Mouse (Mus musculus): ENCODE results near the gene Sept4.

Sept4 gene

GRCm38 (mm10) chr11:87597061-87597460, 28.4 kb downstream of the Sept4 start:
- in situ Hi-C loops (cut with MboI, MseI): no loop called here

- in situ Hi-C loops (cut with MboI, MseI): loop anchor here in 1 of 2 experiments (5.0 kb wide), 1 partner anchor 173 kb away; no protein-coding TSS in a partner anchor
These were observed 30.8 kb downstream of the Sept4 start for GRCm38 (mm10) chr11:87599395-87600089.

GRCm38 (mm10) chr11:87600322-87600853, 31.7 kb downstream of the Sept4 start:
- in situ Hi-C loops (cut with MboI, MseI): loop anchor here in 1 of 2 experiments (5.0 kb wide), 1 partner anchor 172 kb away; no protein-coding TSS in a partner anchor

- in situ Hi-C loops (cut with MboI, MseI): loop anchor here in 1 of 2 experiments (5.0 kb wide), 1 partner anchor 170 kb away; no protein-coding TSS in a partner anchor
These were observed 33.5 kb downstream of the Sept4 start for GRCm38 (mm10) chr11:87602234-87602633.

- in situ Hi-C loops (cut with MboI, MseI): loop anchor here in 1 of 2 experiments (5.0 kb wide), 1 partner anchor 169 kb away; no protein-coding TSS in a partner anchor
These were observed 34.9 kb downstream of the Sept4 start for GRCm38 (mm10) chr11:87603571-87603970.

- in situ Hi-C loops (cut with MboI, MseI): no loop called here
These were observed 40.6 kb downstream of the Sept4 start for GRCm38 (mm10) chr11:87609264-87609663.

GRCm38 (mm10) chr11:87611547-87611946, 42.8 kb downstream of the Sept4 start:
- in situ Hi-C loops (cut with MboI, MseI): no loop called here

- in situ Hi-C loops (cut with MboI, MseI): no loop called here
These were observed 45.3 kb downstream of the Sept4 start for GRCm38 (mm10) chr11:87613972-87614371.

- in situ Hi-C loops (cut with MboI, MseI): no loop called here
These were observed 46.8 kb downstream of the Sept4 start for GRCm38 (mm10) chr11:87615551-87615950.

GRCm38 (mm10) chr11:87615952-87616351, 47.2 kb downstream of the Sept4 start:
- in situ Hi-C loops (cut with MboI, MseI): no loop called here

- in situ Hi-C loops (cut with MboI, MseI): no loop called here
These were observed 48.2 kb downstream of the Sept4 start, which contains the start of gene Hsf5 for GRCm38 (mm10) chr11:87616790-87617474. Gene Hsf5 (plus strand): TSS chr11:87617164.

GRCm38 (mm10) chr11:87617606-87618005, 48.9 kb downstream of the Sept4 start:
- in situ Hi-C loops (cut with MboI, MseI): no loop called here

GRCm38 (mm10) chr11:87623160-87623559, 54.5 kb downstream of the Sept4 start:
- in situ Hi-C loops (cut with MboI, MseI): no loop called here

GRCm38 (mm10) chr11:87629859-87630258, 61.2 kb downstream of the Sept4 start:
- in situ Hi-C loops (cut with MboI, MseI): no loop called here

- in situ Hi-C loops (cut with MboI, MseI): no loop called here
These were observed 70.1 kb downstream of the Sept4 start for GRCm38 (mm10) chr11:87638793-87639192.

GRCm38 (mm10) chr11:87639206-87639605, 70.5 kb downstream of the Sept4 start:
- in situ Hi-C loops (cut with MboI, MseI): no loop called here

Measured in T-helper 17 cell (primary cell).